Mouse (Mus musculus): ENCODE data around the gene 1700025C18Rik.

Gene 1700025C18Rik

DNA sequence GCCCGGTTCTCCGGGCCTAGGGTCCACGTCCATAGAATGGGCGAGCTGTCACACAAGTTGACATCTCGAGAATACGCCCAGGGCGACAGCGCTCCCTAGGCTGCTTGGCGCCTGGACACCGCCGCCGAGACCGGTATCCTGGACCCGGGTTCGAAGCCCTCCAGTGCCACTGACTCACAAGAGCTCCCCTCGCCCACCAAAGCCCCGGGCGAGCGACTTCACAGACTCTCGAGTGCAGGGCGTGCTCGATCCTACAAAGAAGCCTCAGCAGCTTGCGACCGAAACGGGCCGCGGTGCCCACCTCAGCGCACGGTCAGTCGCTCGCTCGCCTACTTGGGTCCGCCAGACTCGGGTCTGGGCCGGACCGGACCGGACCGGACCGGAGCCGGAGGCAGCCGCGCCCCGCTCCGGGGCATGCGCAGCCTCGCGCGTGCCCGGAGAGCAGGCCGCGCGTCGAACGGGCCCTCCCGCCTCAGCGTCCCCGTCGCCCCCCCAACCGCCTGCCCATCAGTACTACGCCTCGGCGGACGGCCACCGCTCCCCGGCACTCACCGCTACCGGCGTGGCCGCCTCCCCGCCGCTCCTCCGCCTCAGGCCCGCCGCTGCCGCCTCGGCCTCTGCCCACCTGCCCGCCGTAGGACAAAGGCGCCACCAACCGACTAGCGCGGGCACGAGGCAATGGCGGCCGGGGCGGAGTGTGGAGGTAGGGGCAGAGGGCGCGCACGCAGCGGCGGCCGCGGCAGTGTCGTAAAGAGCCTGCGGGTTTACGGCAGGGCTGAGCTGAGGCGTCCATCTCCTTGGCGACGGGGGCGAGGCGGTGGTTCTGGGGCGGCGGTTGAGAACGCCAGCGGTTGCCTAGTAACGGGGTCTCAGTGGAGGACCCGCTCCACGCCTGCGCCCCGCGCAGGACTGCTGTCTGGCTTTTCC lies 56.2 kb downstream of the 1700025C18Rik start, which contains the start of gene Ncoa5:
Gene Ncoa5 (minus strand): TSS at position 737 of the 927 bp plus-strand sequence.
- DNase-seq (ENCODE audit: low read depth), result peak; percentile 96

DNA sequence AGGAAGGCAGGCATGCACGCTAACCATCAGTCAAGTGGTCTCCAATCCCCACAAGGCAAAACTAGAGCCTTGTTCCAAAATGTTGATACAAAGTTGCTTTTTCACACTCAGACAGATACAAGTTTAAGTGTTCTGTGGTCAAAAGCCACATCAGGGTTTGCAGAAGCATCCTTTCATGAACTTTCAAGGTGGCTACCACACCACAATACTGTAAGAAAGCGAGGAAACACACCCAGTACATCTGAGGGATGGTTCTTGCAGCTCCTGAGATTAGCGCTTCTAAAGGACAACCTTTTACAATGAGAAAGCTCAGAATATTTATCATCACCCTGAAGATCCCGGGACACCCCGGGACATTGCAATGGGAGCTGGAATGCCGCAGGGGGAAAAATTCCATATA lies 57.2 kb downstream of the 1700025C18Rik start:
- DNase-seq (ENCODE audit: low read depth), result peak; percentile 28

DNA sequence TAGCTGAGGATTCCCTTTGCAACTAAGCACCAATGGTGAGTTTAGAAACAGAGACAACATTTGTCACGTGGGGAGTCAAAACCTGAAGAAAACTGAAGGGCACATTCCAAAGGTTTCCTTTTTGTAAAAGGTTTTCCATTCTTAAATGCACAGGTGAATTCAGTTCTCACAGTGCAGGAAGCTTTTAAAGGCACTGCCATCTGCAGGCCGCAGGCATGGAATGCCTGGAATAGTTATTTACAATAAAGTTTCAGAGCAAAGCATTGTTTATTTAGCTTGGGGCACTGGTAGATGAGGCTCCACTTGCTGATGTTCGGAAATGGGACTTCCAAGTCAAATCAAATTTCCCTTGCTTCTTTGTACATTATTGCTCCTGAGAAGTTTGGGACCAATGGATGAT lies 58.0 kb downstream of the 1700025C18Rik start:
- no peak for DNase-seq (ENCODE audit: low read depth)

All from induced T-regulatory cell, adult 2 months (primary cell).